Mouse (Mus musculus) megakaryocyte-erythroid progenitor cell, adult 5-6 weeks (primary cell): ENCODE results near the gene Atp6v0e2. TPM values are rescaled to one million over a fixed set of nuclear protein-coding genes. Genes with fewer than 3 reads are reported as not detected.
A peak's percentile ranks its signal among the peaks of the same experiment; 100 is the strongest.

Experiments
- ATAC-seq: replicated peaks from 2 replicates; pipeline ENCODE4 v1.8.0; 2016; ENCODE audit warnings: mild to moderate bottlenecking, inconsistent platforms; ENCODE audit not compliant: severe bottlenecking, poor library complexity, low FRiP score, low TSS enrichment
- total RNA-seq, 2 experiments: library from RNA; stranded (forward) in 1 of 2; stranded (reverse) in 1 of 2; fragments of 200-1000, 215-1000 nt in 1 of 2; fragments of >200 nt in 1 of 2; fragmentation: Nextera tagmentation in 1 of 2; gene quantifications; 2 replicates each; pipeline ENCODE4 v1.2.3; 2014 to 2017

Atp6v0e2 gene
- not detected in 2 replicates for total RNA-seq (2014; fragmentation: Nextera tagmentation)
- total RNA-seq (2017) = not detected in 2 replicates

DNA sequence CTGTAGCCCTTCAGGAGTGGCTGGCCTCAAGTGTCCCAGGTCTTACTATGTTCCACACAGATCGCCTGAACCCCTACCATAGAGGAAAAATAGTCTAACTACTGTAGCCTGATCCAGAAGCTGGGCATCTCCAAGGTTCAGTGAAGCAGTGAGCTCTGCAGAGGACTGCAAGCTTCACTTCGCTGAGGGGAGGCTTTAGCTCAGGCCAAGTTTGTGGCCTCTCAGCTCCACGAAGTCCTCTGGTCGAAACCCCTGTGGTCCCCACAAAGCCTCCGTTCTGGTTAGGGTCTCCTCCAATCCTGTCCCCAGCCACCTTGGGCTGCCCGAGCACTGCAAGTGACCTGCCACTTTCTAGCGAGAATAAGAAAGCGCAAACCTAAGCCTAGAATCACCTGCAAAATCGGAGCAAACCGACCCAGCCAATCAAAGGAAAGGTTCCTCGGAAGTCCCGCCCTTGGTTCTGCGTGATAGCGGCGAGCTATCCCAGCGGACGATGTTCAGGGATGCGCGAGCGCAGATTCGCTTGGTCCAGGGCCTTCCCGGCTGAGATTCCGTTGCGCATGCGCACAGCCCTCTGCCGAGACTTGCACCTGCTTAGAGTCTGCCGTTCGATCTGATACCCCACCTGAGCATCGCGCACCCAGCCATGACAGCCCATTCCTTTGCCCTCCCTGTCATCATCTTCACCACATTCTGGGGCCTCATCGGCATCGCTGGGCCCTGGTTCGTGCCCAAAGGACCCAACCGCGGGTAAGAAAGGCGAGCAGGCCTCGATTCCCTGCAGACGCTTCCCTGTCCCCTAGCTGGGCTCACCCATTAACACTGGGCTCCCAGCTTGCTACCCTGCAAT lies at the start of gene Atp6v0e2:
Atp6v0e2 (plus strand) TSS at position 511 of the 850 bp plus-strand sequence.
- ATAC-seq = no peak

DNA sequence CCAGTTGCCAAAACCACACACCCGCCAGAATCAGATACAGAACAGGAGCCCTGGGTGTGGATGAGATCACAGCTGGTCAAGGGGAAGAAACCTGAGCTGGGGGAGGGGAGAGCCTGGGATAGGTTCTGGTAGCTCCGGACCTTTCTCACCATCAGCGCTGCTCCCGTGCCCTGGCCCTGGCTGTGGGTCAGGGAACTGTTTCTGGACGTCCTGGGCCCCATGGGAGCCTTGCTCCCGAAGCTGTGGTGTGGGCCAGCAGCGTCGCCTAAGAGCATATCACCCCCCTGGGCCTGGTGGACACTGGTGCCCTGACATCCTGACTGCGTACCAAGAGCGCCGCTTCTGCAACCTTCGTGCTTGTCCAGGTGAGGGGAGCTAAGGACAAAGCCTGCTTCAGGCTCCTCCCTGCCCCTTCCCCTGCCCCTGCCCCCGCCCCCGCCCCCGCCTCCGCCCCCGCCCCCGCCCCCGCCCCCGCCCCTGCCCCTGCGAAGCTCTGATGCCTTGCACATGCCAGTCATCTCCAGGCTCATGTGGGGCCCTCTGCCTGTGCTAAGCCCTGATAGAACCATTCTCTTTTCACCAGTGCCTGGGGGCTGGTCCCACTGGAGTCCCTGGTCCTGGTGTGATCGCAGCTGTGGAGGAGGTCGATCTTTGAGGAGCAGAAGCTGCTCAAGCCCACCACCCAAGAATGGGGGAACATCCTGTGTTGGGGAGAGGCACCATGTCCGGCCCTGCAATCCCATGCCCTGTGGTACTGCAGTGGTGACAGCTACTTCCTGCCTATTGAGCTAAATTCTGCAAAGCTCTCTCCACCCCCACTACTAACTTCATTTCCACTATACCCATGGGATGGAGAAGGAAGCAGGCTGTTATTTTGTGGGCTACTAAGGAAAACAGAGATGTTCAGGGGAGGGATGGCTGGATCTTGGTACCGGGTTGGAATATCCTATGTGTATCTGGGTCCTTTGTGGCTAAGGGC lies 49.4 kb upstream of the Atp6v0e2 start:
- no peak for ATAC-seq

GRCm38 (mm10) chr6:48489741-48490140 lies 47.7 kb upstream of the Atp6v0e2 start:
- ATAC-seq = no peak

DNA sequence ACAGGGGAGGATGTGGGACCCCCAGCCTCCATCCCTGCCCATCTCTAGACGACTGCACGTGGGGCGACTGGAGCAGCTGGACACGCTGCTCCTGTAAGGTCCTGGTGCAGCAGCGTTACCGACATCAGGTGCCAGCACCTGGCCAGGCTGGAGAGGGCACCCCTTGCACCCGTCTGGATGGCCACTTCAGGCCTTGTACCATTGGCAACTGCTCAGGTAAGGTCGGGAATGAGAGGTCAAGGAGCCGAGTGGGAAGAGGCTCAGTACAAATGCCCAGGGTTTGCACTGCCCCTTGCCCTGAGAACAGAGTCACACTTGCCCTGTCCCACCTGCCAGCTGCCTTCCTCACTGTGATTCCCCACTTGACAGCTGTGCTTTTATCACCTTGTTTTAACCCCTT lies 46.1 kb upstream of the Atp6v0e2 start:
- ATAC-seq = no peak

- no peak for ATAC-seq
Measured at GRCm38 (mm10) chr6:48493136-48493730, 44.2 kb upstream of the Atp6v0e2 start.

DNA sequence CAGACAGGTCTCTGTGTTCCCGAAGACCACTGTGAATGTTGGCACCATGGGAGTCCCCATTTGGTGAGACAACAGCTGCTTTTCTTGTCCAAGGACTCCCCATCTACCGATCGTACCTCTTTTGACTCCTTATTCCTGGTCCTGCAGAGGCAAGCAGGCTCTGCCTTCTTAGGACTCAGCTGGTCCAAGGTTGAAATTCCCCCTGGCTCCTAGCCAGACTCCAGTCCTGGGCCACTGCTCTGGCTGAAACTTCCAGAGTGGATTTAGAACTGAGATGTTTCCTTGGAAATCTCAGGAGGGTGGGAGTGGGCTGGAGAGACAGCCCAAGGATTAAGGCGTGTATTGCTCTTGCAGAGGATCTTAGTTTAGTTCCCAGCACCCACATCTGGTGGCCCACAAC lies 39.9 kb upstream of the Atp6v0e2 start:
- no peak for ATAC-seq

GRCm38 (mm10) chr6:48503847-48504240 lies 33.6 kb upstream of the Atp6v0e2 start:
- peak; percentile 52 for ATAC-seq

GRCm38 (mm10) chr6:48504241-48504854 lies 33.1 kb upstream of the Atp6v0e2 start:
- peak; percentile 99 for ATAC-seq

DNA sequence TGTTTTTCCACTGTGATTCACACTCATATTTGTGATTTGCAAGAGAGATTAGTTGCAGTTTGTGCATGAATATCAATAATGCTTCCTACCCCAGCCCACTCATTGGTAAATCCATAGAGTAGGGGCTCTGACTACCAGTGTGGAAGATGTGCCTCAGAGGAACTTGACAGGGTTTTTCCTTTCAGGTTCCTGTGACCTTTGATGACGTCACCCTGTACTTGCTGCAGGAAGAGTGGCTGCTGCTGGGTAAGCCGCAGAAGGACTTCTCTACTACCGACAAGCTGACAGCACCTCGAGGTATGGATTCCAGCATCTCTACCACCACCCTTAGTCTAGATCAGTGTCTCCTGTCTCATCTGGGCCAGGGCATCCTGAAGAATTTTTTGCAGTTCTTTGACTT lies 29.3 kb upstream of the Atp6v0e2 start:
- no peak for ATAC-seq

- no peak for ATAC-seq
Measured at GRCm38 (mm10) chr6:48510426-48510825, 27.0 kb upstream of the Atp6v0e2 start.

- ATAC-seq = no peak
Measured at GRCm38 (mm10) chr6:48511861-48512260, 25.6 kb upstream of the Atp6v0e2 start.

DNA sequence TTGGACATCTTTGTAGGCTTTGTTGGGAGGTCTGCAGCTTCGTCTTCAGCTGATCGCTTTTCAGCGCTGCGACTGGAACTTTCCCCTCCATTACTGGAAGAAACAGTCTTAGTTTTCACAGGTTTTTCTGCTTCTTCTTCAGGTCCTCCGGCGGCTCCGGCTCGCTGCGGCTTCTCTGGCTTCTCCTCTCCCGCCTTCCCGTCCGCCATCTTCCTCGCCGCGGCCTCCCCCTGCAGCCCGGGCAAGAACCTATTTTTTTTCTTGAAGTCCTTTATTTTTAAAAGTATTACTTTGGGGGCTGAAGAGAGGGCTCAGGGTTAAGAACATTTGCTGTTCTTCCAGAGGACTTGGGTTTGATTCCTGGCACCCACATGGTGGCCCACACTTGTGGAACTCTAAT lies 12.5 kb upstream of the Atp6v0e2 start:
- peak; percentile 77 for ATAC-seq

GRCm38 (mm10) chr6:48527901-48528300 lies 9.5 kb upstream of the Atp6v0e2 start:
- no peak for ATAC-seq

DNA sequence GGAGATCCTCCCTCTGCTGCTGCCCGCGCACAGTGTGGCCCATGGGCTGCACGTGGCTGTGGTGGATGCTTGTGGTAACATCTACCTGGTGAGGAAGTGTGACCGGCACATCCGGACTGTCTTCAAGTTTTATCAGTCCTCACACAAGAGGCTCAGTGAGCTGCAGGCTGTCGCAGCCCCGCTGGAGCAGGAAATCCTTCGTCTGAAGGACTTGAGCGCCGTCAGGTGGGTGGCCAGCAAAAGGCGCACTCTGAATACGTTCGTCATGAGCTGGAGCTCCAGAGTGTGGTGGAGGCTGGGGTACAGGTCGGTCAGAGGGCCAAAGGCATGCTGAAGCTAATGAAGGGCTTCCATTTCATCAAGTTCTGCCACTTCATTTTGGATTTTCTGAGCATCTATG lies 8.2 kb upstream of the Atp6v0e2 start:
- no peak for ATAC-seq

- ATAC-seq = no peak
Measured at GRCm38 (mm10) chr6:48529871-48530440, 7.5 kb upstream of the Atp6v0e2 start.

DNA sequence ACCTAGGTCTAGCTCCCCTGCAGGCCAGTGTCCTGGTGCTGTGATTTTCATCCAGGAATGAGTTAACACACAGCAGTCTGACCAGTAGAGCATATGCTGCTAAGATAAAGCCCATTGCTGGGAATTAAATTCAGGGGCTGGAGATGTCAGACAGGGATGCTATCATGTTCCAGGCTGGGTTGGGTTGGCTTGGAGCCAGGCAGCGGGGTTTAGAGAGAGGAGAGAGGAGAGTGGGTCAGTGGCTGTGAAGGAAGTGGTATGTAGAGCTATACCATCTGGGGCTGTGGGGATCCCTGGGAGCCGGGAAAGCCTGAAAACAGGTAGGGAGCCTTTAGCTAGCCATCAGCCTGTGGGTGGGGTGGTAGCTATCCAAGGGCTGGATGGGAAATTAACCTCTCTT lies 6.6 kb upstream of the Atp6v0e2 start:
- no peak for ATAC-seq

GRCm38 (mm10) chr6:48533475-48533874 lies 3.9 kb upstream of the Atp6v0e2 start:
- ATAC-seq = no peak

DNA sequence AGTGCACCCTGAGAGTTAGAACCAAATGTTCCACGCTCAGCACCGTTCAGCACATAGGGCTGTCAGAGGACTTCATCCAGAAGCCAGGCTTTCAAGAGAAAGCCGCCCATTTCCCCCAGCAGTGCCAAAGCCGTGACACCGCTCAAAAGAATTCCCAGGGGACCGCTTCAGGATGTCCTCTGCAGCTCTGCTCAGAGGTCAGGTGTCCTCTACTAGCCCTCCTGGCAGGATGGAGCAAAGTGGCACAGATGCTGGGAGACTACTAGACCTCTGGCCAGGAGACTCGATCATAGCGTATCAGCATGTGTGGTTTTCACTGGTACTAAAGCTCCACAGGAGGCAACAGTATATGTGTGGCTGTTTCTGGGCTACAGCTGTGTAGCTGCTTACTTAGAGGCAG lies 2.5 kb upstream of the Atp6v0e2 start:
- ATAC-seq = no peak

- ATAC-seq = no peak
Measured at GRCm38 (mm10) chr6:48536091-48536490, 1.3 kb upstream of the Atp6v0e2 start.
